Mouse (Mus musculus): ENCODE measurements around the gene Sis. TPM values are rescaled to one million over a fixed set of nuclear protein-coding genes. Genes with fewer than 3 reads are reported as not detected.

Sis gene
- polyA plus RNA-seq (2021; fragmentation: Nextera tagmentation) = 0.03 and 0.04 TPM in 2 replicates
- long read RNA-seq, experiment 1 = 0 reads
- long read RNA-seq, experiment 2 = 0 reads

GRCm38 (mm10) chr3:72967675-72968074, at the start of gene Sis:
TSS of gene Sis (minus strand) at chr3:72967863.

Other genes with a start within 250 kb of the Sis start
- gene Slitrk3, start 89.9 kb upstream of the Sis start, polyA plus RNA-seq (2021; fragmentation: Nextera tagmentation) = 27.3 and 28.5 TPM in 2 replicates

Measured in layer of hippocampus, adult 6 months (tissue).